Mouse (Mus musculus) stomach, embryonic 16.5 days (tissue): ENCODE results near the gene Pdik1l. TPM values are rescaled to one million over a fixed set of nuclear protein-coding genes. Genes with fewer than 3 reads are reported as not detected.

Experiments
- ATAC-seq: fragments of 200-750 bp; cut with Nextera tagmentation; 2 replicates; pipeline ENCODE4 v1.8.0; 2017; ENCODE audit warnings: moderate number of reproducible peaks, moderate TSS enrichment; ENCODE audit not compliant: insufficient read depth, low FRiP score
- H3K27ac ChIP-seq: fragments of 300-500 bp; sonication (generic); 2 replicates; pipeline ENCODE4 v1.5.1; 2014; ENCODE audit warnings: low read length
- H3K27me3 ChIP-seq: fragments of 300-500 bp; sonication (generic); 2 replicates; pipeline ENCODE4 v1.6.1; 2014; ENCODE audit warnings: low read length, control low read depth, mixed read lengths; ENCODE audit not compliant: control insufficient read depth, insufficient read depth
- H3K36me3 ChIP-seq: fragments of 300-500 bp; sonication (generic); 2 replicates; pipeline ENCODE4 v1.6.1; 2014; ENCODE audit warnings: low read length; ENCODE audit not compliant: control insufficient read depth, insufficient read depth
- H3K4me1 ChIP-seq: fragments of 300-500 bp; sonication (generic); 2 replicates; pipeline ENCODE4 v1.6.1; 2014; ENCODE audit warnings: low read length, control low read depth, mixed read lengths; ENCODE audit not compliant: control insufficient read depth, insufficient read depth
- H3K4me2 ChIP-seq: fragments of 300-500 bp; sonication (generic); 2 replicates; pipeline ENCODE4 v1.6.1; 2014; ENCODE audit warnings: low read depth, low read length, mixed read lengths
- H3K4me3 ChIP-seq: fragments of 300-500 bp; sonication (generic); replicated peaks from 2 replicates; pipeline ENCODE4 v1.5.1; 2014; ENCODE audit warnings: mild to moderate bottlenecking, low read length
- H3K9ac ChIP-seq: fragments of 300-500 bp; sonication (generic); 2 replicates; pipeline ENCODE4 v1.6.1; 2014; ENCODE audit warnings: low read length
- H3K9me3 ChIP-seq: fragments of 300-500 bp; sonication (generic); replicated peaks from 2 replicates; pipeline ENCODE4 v1.6.1; 2016; ENCODE audit warnings: low read length, control low read depth; ENCODE audit not compliant: control insufficient read depth
- WGBS: fragments of 180-500 bp; shearing (Covaris S2); extraction: QIAGEN DNeasy Blood & Tissue Kit; methylation state at CpG from one replicate; pipeline ENCODE4 v1.1.7; 2014; 5-methylcytosine and 5-hydroxymethylcytosine counted together
- polyA plus RNA-seq: library from polyadenylated mRNA; unstranded; fragments of >200 nt; fragmentation: Nextera tagmentation; extraction: Ambion mirVana; gene quantifications from 2 replicates; pipeline ENCODE4 v1.2.1, GENCODE M21; 2015

The Pdik1l gene
- polyA plus RNA-seq, 1 experiment from 2014 or later = 17.7 TPM

DNA sequence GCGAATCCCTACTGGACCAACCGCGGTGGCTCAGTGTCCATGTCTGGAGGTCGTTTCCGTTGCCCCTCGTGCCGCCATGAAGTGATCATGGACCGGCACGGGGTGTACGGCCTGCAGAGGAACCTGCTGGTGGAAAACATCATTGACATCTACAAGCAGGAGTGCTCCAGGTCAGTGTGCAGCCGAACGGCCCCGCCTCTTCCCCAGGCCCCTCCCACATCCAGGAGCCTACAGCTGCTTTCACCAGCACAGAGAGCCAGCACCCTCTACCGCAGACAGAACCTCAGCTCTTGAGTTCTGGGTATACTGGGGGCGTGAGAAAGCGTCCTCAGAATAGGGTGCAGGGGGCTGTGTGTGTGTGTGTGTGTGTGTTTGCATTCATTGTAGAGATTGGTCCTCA is 28.7 kb upstream of the Pdik1l start:
- H3K36me3 ChIP-seq = no peaks in the 10 kb centered on the region
- H3K27ac ChIP-seq = no peak overlapping the region
- no peak overlapping the region for H3K4me3 ChIP-seq
- H3K4me2 ChIP-seq = no peak overlapping the region
- no peak for ATAC-seq
- H3K27me3 ChIP-seq = no peaks in the 10 kb centered on the region
- no peak overlapping the region for H3K9ac ChIP-seq
- H3K4me1 ChIP-seq = no peaks in the 10 kb centered on the region
- 42% methylated on average over 16 of the region's 16 CpGs for WGBS
- no peaks in the 10 kb centered on the region for H3K9me3 ChIP-seq

DNA sequence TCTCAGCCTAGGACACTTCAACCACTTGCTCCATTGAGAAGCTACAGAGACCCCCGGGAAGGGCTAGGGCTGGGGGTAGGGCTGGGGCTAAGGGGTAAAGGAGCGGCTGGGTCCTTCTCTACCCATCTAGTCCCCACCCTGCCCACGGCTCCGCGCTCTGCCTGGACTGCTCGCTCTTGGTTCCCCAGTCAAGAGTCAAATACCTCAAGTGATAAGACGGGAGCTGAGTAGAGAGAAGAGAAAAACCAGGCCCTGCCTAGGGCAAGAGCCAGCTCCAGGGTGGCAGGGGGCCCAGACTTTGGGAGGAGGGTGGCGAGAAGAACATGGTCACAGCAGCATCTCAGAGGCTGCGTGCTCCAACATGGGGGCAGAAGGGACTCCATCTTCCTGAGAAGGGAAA is 27.8 kb upstream of the Pdik1l start:
- Histone ChIP-seq H3K27me3 (no peaks in the 10 kb centered on the region), H3K4me2 (no peak overlapping the region), H3K9ac (no peak overlapping the region), H3K4me1 (no peaks in the 10 kb centered on the region), H3K27ac (no peak overlapping the region), H3K9me3 (no peaks in the 10 kb centered on the region), H3K36me3 (no peaks in the 10 kb centered on the region), H3K4me3 (no peak overlapping the region)
- 56% methylated on average over 9 of the region's 9 CpGs for WGBS
- no peak for ATAC-seq

DNA sequence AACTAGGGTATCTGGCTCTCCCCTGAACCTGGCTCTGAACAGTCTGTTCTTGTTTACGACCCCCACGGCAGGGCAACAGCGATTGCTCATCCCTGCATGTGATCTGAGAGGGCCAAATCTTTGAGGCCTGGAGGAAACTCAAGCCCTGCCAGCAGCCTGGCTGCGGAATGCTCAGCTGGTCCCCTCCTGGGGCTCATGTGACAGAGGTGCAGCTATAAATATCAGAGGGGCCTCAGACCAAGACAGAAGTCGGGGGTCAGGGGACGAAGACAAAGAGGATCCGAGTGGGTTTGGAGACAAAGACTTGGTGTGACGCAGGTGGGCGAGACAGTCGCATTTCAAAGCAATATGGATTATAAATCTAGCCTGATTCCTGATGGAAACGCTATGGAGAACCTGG is 27.2 kb upstream of the Pdik1l start, which contains the start of gene Trim63:
TSS of gene Trim63 (plus strand) at position 245 of the 400 bp plus-strand sequence.
- Histone ChIP-seq H3K4me3 (no peak within 1 kb of the TSS), H3K9me3 (no peaks in the 10 kb centered on the region), H3K27ac (no peak within 1 kb of the TSS), H3K9ac (no peak within 1 kb of the TSS), H3K36me3 (no peaks in the 10 kb centered on the region), H3K4me1 (no peaks in the 10 kb centered on the region), H3K4me2 (no peak within 1 kb of the TSS), H3K27me3 (no peaks in the 10 kb centered on the region)
- no peak for ATAC-seq
- WGBS = 31% methylated on average over 11 of the region's 11 CpGs

DNA sequence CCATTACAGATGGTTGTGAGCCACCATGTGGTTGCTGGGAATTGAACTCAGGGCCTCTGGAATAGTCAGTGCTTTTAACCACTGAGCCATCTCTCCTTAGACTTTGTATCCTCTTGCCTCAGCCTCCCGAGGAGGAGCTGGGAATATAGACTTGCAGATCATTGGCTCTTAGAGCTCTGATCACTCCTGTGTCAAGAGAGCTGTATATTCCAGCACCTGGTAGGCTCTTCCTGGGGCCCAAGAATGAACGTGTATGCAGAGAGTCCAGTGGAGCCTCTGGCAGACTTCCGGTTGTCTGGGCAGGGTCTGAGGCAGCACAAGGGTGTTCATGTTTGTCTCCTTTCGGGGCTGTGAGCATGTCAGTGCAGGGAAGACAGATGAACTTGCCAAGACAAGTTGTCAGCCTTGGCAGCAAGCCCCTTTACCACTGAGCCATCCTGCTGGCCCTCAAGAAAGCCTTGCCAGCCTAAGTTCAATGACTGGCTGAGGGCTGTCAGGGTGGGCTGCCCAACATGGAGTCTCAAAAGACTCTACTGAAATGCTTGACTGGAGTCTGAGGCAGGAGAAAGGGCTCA is 26.5 kb upstream of the Pdik1l start:
- H3K27ac ChIP-seq = no peak overlapping the region
- H3K36me3 ChIP-seq = no peaks in the 10 kb centered on the region
- H3K4me3 ChIP-seq = no peak overlapping the region
- WGBS = 66% methylated on average over 4 of the region's 4 CpGs
- no peak for ATAC-seq
- no peaks in the 10 kb centered on the region for H3K4me1 ChIP-seq
- no peaks in the 10 kb centered on the region for H3K27me3 ChIP-seq
- no peak overlapping the region for H3K4me2 ChIP-seq
- no peak overlapping the region for H3K9ac ChIP-seq
- no peaks in the 10 kb centered on the region for H3K9me3 ChIP-seq

DNA sequence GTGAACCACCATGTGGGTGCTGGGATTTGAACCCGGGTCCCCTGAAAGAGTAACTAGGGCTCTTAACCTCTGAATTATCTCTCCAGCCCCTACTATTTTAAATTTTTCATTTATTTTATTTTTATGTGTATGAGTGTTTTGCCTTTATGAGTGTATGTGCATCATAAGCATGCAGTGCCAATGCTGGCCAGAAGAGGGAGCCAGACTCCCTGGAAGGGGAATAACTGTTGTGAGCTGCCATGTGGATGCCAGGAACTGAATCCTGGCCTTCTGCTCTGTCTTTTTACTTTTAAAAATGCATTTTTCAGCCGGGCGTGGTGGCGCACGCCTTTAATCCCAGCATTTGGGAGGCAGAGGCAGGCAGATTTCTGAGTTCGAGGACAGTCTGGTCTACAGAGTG is 25.2 kb upstream of the Pdik1l start:
- Histone ChIP-seq H3K4me2 (no peak overlapping the region), H3K27ac (no peak overlapping the region), H3K9me3 (no peaks in the 10 kb centered on the region), H3K4me1 (no peaks in the 10 kb centered on the region), H3K27me3 (no peaks in the 10 kb centered on the region), H3K4me3 (no peak overlapping the region), H3K36me3 (no peaks in the 10 kb centered on the region), H3K9ac (no peak overlapping the region)
- WGBS = 91% methylated on average over 6 of the region's 6 CpGs
- ATAC-seq = no peak

DNA sequence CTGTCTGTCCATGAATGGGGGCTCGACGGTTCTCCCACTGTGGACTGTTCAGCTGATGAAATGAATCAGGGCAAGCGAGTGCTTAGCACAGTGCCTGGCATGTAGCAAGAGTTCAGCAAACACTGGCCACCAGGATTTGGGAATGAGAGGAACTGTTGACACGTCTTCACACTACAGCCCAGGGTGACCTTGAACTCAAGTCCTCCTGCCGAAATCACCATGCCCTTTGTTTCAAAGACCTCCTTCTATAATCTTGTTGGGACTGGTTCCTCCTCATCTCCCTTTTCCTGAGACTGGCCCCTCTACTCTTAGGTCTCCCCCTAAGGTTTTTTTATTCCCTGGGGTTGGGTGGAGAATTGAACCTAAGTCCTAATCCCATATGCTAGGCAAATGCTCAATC is 24.6 kb upstream of the Pdik1l start:
- Histone ChIP-seq H3K9me3 (no peaks in the 10 kb centered on the region), H3K27ac (no peak overlapping the region), H3K4me3 (no peak overlapping the region), H3K9ac (no peak overlapping the region), H3K27me3 (no peaks in the 10 kb centered on the region), H3K4me1 (peaks cover 3% of the 10 kb centered on the region), H3K36me3 (no peaks in the 10 kb centered on the region), H3K4me2 (no peak overlapping the region)
- ATAC-seq = no peak
- WGBS = 94% methylated on average over 5 of the region's 5 CpGs

DNA sequence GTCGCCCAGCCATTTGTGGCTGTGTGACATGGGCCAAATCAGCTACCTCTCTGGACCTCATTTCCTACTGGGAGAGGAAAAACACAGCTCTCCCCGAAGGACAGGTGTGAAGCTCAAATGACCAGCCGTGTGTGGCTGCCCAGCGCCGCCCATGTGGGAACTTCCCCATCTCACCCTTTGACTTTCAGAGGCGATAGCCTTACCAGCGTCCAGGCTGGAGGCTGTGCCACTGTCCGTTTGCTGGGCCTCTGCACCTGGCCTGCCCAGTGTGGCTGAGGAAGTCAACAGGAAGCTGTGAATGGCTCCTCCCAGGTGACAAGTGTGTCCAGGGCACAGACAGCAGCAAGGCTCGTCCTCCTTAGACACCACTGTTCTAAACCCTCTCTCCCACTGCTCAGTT is 24.1 kb upstream of the Pdik1l start:
- Histone ChIP-seq H3K27ac (no peak overlapping the region), H3K27me3 (no peaks in the 10 kb centered on the region), H3K4me1 (peaks cover 6% of the 10 kb centered on the region), H3K4me2 (no peak overlapping the region), H3K9me3 (no peaks in the 10 kb centered on the region), H3K4me3 (no peak overlapping the region), H3K36me3 (no peaks in the 10 kb centered on the region), H3K9ac (no peak overlapping the region)
- ATAC-seq = no peak
- 85% methylated on average over 9 of the region's 9 CpGs for WGBS

DNA sequence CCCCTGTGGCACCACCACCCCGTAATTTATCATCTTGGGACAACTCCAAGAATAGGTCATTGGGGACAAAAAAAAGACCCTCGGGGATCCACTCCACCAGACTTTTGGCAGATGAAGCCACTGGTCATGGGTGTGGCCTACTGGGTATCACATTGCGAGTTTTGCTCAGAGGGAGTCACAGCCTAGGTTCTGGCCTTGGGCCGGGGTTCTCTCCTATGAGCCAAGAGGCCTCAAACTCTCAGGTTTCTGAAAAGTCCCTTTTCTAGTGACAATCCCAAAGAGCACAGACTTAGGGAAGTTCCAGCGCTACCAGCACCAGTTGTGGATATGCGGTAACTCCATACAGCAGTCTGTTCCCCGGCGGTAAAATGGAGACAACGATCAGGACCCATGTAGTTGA is 23.0 kb upstream of the Pdik1l start:
- Histone ChIP-seq H3K4me1 (peaks cover 6% of the 10 kb centered on the region), H3K9ac (no peak overlapping the region), H3K36me3 (no peaks in the 10 kb centered on the region), H3K9me3 (no peaks in the 10 kb centered on the region), H3K27ac (no peak overlapping the region), H3K4me3 (no peak overlapping the region), H3K4me2 (no peak overlapping the region), H3K27me3 (no peaks in the 10 kb centered on the region)
- ATAC-seq = no peak
- 87% methylated on average over 9 of the region's 9 CpGs for WGBS

DNA sequence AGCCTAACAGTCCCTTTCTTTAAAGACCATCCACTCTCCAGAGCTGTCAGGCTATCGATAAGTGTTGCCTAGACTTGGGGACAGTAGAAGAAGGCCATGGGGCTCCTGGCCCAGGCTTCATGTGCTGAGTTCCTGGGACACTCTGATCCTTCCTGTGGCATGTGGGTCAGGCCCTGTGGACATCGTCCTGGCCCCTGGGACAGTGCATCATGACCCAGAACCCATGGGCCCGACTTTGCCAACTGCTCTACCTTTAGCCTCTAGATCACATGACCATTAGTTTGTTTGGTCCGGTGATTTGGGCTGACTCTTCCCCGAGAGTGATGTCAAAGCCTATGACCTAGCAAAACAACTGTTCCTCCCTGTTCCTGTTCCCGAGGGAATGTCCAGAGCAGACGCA is 22.4 kb upstream of the Pdik1l start:
- no peak for ATAC-seq
- Histone ChIP-seq H3K36me3 (no peaks in the 10 kb centered on the region), H3K4me2 (no peak overlapping the region), H3K9ac (no peak overlapping the region), H3K4me3 (no peak overlapping the region), H3K27ac (no peak overlapping the region), H3K27me3 (no peaks in the 10 kb centered on the region), H3K4me1 (peaks cover 6% of the 10 kb centered on the region), H3K9me3 (no peaks in the 10 kb centered on the region)
- WGBS = 88% methylated on average over 7 of the region's 7 CpGs
